Mouse (Mus musculus) ZHBTc4 (cell line): ENCODE measurements at regions not wholly inside any gene's neighbourhood (a gene's known extent, or its start where the extent isn't known, plus 50 kb on each side); places are given as distances from the start of the nearest gene placed in this dataset.

Source experiments
- DNase-seq: peaks from one replicate; pipeline ENCODE4 v3.0.0-alpha.2; 2011; ENCODE audit warnings: low read depth, low spot score

DNA sequence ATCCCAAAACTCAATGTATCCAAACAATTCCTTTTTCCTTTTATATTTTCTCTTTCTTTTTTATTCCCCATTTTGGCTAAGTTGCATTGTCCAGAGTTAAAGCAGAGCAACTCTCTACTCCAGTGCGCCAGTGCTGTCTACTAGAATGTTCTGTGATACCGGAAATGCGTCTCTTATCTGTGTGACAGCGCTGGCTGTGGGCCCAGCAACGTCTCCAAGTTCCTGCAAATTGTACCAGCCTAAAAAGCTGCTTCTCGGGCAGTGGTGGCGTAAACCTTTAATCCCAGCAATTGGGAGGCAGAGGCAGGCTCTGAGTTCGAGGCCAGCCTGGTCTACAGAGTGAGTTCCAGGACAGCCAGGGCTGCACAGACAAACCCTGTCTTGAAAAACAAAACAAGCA is 59.4 kb downstream of the Cox18 start:
- no peak for DNase-seq

DNA sequence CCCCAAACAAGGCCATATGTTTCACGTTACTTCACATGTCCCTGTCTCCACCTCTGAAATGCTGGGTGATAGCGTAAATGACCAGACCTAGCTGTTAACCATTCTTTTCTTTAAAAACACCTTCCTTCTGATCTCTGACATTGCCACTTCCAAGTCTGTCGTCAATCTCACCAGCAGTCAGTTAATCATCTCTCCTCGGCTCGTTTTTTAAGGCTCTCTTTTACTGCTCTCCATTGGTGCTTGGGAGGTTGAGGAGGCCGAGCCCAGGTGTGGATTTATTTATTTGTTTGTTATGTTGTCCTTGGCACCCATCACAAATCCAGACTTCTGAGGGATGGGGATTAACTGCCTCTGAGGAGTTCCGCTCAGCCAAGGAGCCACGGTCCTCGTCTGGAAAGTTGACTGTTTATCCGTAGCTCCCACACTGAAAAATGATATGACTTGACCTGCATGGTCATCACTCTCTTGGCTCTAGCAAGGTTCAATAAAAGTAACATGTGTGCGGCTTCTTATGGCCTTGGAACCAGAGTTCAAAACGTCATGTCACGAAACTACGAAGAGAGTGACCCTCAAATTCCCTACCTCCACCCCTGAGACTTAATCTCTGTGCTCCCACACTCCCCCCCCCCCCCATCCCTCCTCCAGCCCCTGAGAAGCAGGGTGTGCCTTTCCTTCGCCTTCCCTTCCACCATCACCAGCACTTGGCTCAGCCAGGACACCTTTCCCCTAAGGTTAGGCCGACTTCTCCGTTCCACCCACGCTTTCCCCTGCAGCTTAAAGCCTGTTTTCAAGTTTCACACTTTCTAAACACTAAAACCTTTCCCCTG is 60.6 kb downstream of the Cox18 start:
- DNase-seq = no peak

DNA sequence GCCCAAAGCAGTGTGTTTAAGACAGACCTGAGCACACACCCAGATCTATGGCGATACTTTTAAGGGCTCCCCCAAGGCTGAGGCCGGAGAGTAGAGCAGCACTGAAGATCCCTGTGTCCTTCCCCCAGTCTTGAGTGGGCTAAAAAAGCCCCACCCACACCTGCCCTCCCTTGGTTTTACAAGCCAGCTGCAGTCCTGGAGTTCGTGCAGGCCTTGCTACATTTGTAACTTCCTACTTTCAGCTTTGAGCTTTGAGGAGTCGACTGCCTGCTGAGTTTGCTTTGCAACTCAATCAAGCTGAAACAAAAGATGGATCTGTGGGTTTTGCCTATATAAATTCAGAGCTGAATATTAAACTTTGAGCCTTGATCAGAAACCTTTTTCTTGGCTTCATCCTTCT is 63.5 kb downstream of the Cox18 start:
- peak; percentile 13 for DNase-seq

DNA sequence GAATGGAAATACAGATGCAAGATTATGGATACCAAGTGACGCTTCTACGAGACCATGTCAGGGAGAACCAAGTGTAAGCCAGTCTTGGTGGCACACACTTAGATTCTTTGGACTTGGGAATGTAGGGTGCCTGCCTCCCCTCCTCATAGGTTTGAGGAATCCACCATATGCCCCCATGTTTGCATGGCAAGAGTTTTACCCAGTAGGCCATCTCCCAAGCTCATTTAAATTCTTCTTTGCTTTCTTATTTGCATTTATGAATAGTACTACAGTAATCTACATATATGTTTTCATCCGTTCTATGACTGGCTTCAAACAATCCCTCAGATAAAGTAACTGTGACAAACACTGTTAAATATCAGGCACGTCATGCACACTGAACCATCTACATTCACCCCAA is 67.3 kb downstream of the Cox18 start:
- DNase-seq = no peak

DNA sequence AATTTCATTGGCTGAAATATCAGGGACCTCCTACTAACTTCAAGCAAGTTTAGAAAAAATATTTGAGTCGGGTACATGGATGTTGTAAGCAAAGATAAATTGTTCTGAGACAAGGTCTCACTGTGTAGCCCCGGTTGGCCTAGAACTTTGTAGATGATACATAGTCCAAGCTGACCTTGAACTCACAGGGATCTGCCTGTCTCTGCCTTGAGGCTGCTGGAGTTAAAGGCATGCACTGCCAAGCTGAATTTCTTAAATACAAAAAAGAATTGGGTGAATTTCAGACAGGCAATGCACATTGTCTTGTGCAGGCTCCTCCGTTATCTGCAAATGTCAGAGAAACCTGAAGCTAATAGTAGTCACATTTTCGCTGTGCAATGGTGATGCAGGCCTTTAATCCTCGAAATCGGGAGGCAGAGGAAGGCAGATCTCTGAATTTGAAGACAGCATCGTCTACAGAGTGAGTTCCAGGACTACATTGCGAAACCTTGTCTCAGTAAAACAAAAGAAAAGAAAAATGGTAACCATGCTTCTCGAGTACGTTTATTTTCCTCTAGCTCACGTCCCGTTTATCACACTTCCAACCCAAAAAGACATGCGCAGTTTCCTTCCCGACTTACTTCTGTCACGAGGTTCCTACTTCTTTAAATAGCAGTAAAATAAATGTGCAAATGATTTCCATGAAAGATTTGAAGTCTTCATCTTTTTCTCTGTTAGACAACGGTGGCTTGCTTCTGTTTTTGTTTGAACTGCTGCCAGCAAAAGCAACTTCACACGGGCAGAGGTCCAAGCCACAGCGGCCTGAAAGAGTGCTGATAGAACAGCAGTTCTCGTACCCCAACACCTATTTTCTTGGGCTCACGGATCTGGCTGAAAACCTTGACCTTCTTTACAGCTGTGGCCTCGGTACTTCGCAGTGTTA is 73.9 kb downstream of the Cox18 start:
- DNase-seq = no peak

DNA sequence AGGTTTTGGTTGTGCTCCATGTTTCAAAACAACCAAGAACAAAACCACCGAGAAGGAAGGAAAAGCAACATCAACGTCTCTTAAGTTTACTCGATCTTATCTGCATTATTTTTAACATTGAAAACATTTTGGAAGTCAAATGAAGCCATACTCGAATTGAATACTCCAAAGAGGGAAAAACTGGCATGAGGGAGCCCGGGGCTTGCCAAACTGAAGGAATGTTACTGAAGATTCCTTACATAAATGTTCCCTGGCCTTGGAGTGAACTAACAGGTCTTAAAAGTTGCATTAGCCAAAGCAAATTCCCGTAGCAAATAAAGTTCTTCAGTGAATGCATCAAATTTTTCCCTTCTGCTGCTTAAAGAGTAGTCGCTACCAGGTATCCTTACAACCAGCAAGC is 87.8 kb downstream of the Cox18 start:
- DNase-seq = no peak

DNA sequence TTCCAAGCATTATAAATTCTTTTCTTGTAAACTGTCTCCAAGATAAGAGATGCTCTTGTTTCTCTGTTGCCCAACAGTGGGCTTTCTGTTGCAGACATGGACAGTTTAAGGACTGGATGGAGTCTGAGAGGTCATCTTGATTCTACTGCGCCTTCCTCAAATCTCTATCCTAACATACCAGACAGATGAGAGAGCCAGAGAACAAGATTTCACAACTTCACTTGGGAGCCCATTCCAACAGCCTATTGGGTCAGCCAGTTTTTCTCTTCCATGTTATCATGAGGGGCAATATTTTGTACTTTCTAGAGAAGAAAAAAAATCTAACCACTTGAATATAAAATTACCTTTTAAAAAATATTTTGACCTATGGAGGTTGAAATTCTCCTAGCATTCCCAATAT is 116.8 kb downstream of the Cox18 start:
- no peak for DNase-seq

DNA sequence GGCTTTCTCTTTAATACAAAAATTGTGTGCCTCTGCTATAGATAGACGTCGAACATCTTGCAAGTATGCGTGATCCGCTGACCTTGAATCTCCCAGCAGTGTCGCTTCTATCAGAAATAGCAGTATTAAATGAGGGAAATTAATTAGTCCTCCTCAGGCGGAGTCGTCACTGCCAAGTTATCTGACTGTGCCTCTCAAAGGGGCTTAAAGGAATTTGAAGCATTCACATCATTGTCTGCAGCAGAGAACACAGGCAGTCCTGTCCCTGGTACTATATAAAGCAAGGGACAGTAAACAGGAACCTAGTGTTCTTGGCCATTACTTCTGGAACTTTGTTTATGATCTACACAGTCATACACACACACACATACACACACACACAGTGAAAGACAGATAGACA is 119.1 kb downstream of the Cox18 start:
- no peak for DNase-seq

DNA sequence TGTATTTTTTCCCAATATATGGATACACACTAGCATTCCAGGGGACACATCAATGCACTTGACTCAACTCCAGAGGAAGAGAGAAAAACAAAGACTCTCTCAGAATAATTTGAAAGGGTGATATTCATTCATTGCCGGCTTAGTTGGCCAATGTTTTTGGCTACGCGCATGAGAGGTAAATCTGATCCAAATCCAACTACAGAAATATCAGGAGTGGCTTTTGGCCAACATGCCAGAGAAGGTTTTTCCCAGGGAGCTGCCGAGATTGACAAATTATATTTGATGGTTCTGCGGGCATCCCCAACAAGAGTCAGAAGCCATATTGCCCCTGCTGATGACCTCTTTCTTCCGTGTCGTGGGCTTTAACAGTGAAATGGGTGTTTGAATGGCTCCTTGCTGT is 135.3 kb downstream of the Cox18 start:
- no peak for DNase-seq

DNA sequence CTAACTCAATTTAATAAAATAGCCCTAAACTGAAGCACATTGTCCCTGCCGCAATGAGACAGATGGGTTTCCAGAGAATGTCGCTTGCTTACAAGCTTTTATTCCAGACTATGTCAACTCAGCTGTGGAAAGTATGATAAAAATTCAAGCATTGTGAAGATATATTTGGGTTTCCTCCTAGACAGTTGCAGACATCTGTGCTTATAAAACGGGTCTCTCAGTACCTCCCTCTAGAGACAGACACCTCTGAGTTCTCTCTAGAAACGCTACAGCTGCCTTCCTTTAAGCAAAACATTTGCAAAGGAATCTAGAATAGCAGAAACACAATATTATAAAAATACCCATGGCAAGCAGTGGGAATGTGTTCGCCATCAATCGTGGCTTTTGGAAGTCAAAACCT is 137.3 kb downstream of the Cox18 start:
- DNase-seq = no peak

DNA sequence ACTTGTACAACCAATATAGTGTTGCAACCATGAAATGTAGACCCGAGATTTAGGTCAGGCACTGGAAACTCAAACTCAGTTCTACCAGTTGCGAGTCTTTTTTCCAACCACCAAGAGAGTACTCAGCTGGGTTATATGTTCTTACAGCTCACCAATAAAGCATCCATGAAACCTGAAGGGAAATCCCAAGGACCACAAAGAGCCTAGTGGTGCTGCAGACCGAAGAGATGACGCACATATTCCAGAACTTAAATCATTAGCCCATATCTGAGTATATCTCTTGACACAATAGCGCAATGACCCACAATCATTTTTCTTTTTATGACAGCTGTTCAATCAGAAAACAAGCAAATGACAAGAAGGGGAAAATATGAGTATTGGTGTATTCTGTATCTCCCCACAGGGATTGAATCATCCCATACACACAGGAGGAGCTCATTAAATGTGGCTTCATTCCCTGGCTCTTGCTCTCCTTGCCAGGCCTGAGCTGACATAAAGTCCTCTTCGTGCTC is 146.7 kb downstream of the Cox18 start:
- no peak for DNase-seq

DNA sequence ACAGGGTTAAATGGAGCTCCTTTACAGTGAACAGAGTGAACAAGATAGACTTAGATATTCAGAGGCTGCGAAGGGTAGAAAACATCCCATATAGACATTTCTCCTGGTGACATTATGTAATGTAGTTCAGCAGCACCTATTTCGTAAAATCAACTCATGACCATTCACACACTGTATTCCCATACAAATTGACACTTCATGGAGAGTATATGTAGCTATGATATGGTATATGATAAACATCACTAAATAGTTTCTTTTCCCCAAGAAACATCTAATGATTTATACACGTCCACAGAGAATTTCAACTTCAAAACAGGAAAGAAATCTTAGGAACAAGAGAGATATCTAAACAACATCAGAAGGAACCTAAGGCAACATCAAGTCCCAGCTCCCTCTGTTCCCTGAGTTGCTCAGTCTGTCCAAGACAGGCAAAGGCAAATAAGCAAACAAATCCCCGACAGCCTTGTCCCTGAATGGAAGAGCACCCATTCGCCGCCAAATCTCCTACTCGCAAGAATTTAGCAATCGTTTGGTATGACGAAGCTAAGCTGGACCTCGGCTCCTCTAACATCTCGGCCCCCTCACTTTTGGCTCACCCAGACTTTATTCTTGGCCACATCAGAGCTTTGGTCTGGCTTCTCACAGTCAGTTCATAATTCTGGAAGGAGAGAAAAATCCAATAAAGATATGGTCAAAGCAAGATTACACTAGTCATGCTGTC is 148.0 kb downstream of the Cox18 start:
- DNase-seq = no peak

DNA sequence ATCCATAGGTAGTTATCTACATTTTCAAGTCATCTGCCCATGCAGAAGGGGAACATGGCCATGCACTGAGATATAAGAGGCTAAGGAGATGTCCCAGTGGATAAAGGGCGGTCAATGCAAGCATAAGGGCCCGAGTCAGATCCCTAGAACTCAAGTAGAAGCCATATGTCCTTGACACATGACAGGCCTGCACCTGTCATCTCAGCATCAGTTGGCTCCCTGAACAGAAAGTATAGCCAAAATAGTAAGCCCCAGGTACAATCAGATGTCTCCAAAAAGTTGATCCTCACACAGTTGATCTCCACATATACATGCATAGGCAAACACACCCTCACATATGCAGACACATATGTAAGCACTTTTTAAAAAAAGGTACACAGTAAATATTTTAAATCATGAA is 152.0 kb downstream of the Cox18 start:
- no peak for DNase-seq

DNA sequence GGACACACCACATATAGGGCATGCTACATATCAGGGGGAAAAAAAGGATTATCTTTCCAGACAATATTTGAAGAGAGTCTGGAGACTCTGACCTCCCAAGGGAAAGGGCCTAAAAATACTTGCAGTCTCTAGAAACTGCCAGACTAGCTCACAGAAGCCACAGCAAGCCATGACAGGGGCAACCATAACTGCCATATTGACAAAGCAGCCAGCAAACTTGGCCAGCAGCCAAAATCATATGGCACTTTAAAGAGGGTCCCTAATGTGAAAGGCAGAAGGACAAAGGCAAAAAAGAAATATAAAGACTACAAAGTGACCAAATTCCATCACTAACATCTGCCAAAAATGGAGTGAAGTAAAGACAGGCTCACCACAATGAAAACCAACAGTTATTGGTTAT is 155.2 kb downstream of the Cox18 start:
- no peak for DNase-seq

DNA sequence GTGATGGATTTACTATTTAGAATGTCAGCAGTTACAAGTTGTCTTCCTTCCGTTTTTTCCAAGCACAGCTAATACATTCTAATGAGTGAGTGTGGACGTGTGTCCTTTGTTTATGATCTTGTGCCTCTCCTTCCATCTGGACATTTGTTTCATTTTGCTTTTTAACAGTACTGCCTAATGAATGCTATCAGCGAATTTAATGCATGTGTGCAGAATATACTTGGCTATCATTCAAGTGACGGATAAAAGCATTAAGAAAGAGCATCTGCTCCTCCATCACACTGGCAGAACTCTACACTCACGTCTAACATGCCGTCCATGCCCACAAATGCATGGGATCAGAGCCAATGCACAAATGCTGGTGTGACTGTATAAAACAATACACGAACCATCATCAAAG is 156.0 kb downstream of the Cox18 start:
- DNase-seq = no peak

DNA sequence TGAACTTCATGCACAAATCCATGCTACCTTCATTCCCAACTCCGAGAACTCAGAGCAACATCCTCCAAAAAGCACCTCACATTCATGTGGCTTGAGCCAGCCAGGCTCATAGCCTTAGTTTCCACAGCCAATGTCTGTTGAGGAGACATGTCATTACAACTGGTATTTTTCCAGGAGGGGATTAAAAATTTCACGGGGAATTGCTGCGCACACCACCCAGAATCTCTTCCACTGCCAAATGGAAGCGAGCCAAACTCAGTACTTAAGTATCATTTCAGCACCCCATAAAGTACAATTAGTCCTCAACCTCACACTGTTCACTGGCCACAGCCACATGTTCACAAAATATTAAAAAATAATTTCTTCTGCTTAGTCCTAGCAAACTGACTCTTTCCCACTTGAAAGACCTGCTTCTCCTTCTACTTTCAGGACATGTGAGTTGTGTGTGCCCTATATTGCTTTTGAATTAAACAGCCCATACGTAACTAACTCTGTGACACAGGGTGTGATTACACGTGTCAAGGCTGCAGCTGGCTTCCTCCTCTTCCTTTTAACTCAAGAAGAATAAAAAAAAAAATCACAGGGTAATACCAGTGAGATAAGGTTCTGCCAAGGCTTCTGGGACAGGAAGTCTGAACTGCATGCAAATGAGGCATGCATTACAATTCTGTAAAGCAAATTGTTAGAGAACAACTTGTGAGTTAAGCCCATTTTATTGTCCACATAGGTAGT is 157.8 kb downstream of the Cox18 start:
- no peak for DNase-seq

DNA sequence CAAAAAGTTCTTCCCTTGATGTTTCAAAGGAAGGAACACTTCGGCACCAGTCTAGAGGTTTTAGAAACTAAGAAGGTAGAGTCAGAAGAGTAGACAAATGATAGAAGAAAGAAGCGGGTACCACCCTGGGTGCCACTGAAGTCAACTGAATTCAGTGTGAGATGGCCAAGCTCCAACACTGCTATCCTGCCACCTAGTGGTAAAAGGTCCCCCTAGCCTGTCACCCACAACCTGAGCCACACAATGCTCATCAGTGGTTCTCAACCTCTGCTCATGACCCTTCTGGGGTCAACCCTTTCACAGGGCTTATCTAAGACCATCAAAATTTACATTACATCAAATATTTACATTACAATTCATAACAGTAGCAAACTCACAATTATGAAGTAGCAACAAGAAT is 168.1 kb downstream of the Cox18 start:
- DNase-seq = peak; percentile 27

DNA sequence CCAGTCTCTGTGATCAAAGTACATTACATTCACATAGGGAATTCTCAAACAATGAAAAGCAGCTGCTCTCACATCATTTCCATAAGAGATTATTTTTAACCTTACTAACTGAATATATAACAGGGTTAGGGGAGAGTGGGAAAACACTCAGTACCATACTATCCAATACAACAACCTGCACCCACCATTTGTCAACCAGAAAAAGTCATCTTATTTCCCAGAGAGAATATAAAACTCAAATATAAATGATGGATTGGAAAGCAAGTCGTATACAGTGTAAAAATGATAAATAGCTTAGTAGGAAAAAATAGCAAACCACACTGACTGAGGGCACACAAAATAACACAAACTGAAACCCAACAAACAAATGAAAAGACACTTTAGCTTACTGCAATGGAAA is 169.4 kb upstream of the Adamts3 start:
- no peak for DNase-seq

DNA sequence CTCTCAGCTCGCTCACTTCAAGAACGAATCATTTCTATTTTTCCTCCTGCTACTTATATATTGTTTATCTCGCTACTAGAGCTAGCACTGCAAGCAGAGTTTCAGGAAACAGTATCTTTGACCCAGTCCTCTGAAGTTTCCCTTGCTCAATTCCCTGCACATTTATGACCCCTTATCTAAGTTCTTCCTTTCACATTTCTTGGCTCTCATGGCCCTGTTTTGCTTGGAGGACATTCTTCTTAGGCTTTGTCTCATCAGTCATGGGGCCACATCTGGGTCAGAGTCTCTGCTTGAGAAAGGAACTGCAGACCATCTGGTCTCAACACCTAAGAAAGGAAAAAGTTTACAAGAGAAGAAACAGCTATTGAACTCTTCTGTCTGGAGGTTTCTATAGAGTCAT is 166.7 kb upstream of the Adamts3 start:
- DNase-seq = no peak

DNA sequence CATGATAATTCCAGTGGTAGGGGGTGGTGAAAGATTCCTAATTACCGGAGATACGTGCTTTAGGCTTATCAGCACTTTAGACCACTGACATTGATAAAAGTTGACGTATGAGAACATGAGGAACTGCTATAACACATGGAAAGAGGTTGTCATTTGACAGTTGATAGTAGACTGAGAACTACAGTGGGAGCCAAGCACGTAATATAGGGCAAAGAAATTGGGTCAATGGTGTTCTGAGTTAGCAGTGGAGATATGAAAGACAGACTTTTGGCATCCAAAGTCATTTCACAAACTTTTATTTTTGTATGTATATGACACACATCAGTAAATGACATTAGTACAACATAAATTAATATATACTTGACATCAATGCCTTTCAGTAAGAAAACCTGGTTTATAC is 159.6 kb upstream of the Adamts3 start:
- no peak for DNase-seq

DNA sequence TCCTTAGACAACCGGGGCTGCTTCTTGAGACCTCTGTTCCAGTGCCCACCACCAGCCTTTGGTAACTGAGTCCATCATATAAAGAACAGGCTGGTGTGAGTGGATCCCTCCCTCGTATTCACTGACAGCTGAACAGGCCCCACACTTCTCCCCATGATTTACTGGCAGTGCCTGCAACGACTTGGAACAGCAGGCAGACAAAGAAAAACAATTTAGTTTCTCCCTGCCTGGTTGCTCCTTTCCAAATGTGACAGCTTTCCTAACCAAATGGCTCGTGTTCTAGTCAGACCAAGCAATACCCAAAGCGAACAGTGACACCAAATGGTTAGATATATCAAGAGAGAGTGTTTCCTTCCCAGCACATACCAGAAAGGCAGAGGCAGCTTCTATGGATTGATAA is 150.0 kb upstream of the Adamts3 start:
- DNase-seq = no peak
